Mouse (Mus musculus) adrenal gland, postnatal 14 days (tissue): ENCODE results near the gene Trit1. TPM values are rescaled to one million over a fixed set of nuclear protein-coding genes. Genes with fewer than 3 reads are reported as not detected.

Experiments
- DNase-seq: peaks from one replicate; pipeline ENCODE4 v3.0.0; 2021; ENCODE audit warnings: mixed read lengths
- total RNA-seq: library from RNA; stranded (reverse); gene quantifications from 2 replicates; pipeline ENCODE4 v1.2.3, GENCODE M21; 2021

Gene Trit1
- total RNA-seq, 1 experiment from 2014 or later: 19.0 TPM

GRCm38 (mm10) chr4:123046300-123046699 lies 29.9 kb downstream of the Trit1 start:
- DNase-seq: no peak

GRCm38 (mm10) chr4:123050681-123051211 lies 34.3 kb downstream of the Trit1 start:
- DNase-seq: peak; percentile 95

GRCm38 (mm10) chr4:123053179-123053578 lies 36.8 kb downstream of the Trit1 start:
- no peak for DNase-seq

GRCm38 (mm10) chr4:123054172-123054790 lies 37.9 kb downstream of the Trit1 start:
- DNase-seq: no peak

GRCm38 (mm10) chr4:123056560-123057109 lies 40.2 kb downstream of the Trit1 start:
- no peak for DNase-seq

GRCm38 (mm10) chr4:123057957-123058356 lies 41.6 kb downstream of the Trit1 start:
- DNase-seq: no peak

GRCm38 (mm10) chr4:123061744-123062143 lies 45.3 kb downstream of the Trit1 start:
- no peak for DNase-seq

- no peak for DNase-seq
Measured at GRCm38 (mm10) chr4:123068646-123069045, 52.2 kb downstream of the Trit1 start.

- peak; percentile 67 for DNase-seq
Measured at GRCm38 (mm10) chr4:123071266-123071966, 55.0 kb downstream of the Trit1 start.

GRCm38 (mm10) chr4:123076928-123077327 lies 60.5 kb downstream of the Trit1 start:
- DNase-seq: no peak

GRCm38 (mm10) chr4:123078231-123078630 lies 61.8 kb downstream of the Trit1 start:
- DNase-seq: no peak

GRCm38 (mm10) chr4:123080791-123081190 lies 64.4 kb downstream of the Trit1 start:
- peak; percentile 17 for DNase-seq

- DNase-seq: peak; percentile 79
Measured at GRCm38 (mm10) chr4:123082283-123083163, 66.1 kb downstream of the Trit1 start.

GRCm38 (mm10) chr4:123083323-123083902 lies 67.0 kb downstream of the Trit1 start:
- no peak for DNase-seq

GRCm38 (mm10) chr4:123085290-123085689 lies 68.9 kb downstream of the Trit1 start:
- DNase-seq: no peak

GRCm38 (mm10) chr4:123086381-123086780 lies 70.0 kb downstream of the Trit1 start:
- no peak for DNase-seq

GRCm38 (mm10) chr4:123092621-123093020 lies 76.2 kb downstream of the Trit1 start:
- no peak for DNase-seq

- DNase-seq: no peak
Measured at GRCm38 (mm10) chr4:123093064-123093776, 76.8 kb downstream of the Trit1 start.

GRCm38 (mm10) chr4:123093869-123094268 lies 77.5 kb downstream of the Trit1 start:
- DNase-seq: no peak
